Mouse (Mus musculus): Measurements from ENCODE around the gene Nmt1. TPM values are rescaled to one million over a fixed set of nuclear protein-coding genes. Genes with fewer than 3 reads are reported as not detected.
A peak's percentile ranks its signal among the peaks of the same experiment; 100 is the strongest.

Nmt1 gene
- total and polyA plus RNA-seq, 3 experiments, result 29.8 to 147 (median 70.5) TPM

GRCm38 (mm10) chr11:103015881-103016825 lies 11.8 kb upstream of the Nmt1 start (continued):
- TF ChIP-seq MYC (IDR thresholded peaks at IDR 0.05; ENCODE audit: low read depth, low read length), result no peak

- H3K4me3 ChIP-seq (ENCODE audit: control insufficient read depth in 1 of 2, insufficient read depth in 1 of 2, low read depth in 2 of 2, low read length in 2 of 2), result peak overlapping the region; percentile 77 to 83
- H3K36me3 ChIP-seq (ENCODE audit: control insufficient read depth in 1 of 2, insufficient read depth in 2 of 2, low read length in 2 of 2), result peaks cover 0 to 7% of the 10 kb centered on the region in 2 experiments; a peak in 2 of 4 replicates
- peak overlapping the region; percentile 87 for H3K9ac ChIP-seq (ENCODE audit: control insufficient read depth, low read depth, low read length, poor library complexity, severe bottlenecking)
- no peak for TF ChIP-seq POLR2AphosphoS5 (IDR thresholded peaks at IDR 0.05; ENCODE audit: borderline replicate concordance, low read depth, low read length)
- no peak for TF ChIP-seq GATA1 (IDR thresholded peaks at IDR 0.05; ENCODE audit: low read depth, low read length)
- peak; percentile 92 for TF ChIP-seq MXI1 (IDR thresholded peaks at IDR 0.05; ENCODE audit: low read depth, low read length)
- TF ChIP-seq USF1 (IDR thresholded peaks at IDR 0.05; ENCODE audit: low read depth, low read length), result no peak
- no peak for TF ChIP-seq MYC (IDR thresholded peaks at IDR 0.05; ENCODE audit: low read depth, low read length)
- TF ChIP-seq BHLHE40 (IDR thresholded peaks at IDR 0.05; ENCODE audit: borderline replicate concordance, low read depth, low read length), result peak; percentile 67
- no peak for TF ChIP-seq GABPA (IDR thresholded peaks at IDR 0.05; ENCODE audit: low read depth, low read length)
- TF ChIP-seq RAD21 (IDR thresholded peaks at IDR 0.05; ENCODE audit: low read depth, low read length), result no peak
- TF ChIP-seq ZKSCAN1 (IDR thresholded peaks at IDR 0.05; ENCODE audit: low read depth, low read length), result no peak
- TF ChIP-seq RCOR1 (IDR thresholded peaks at IDR 0.05; ENCODE audit: low read depth, low read length), result no peak
- TF ChIP-seq HCFC1 (IDR thresholded peaks at IDR 0.05; ENCODE audit: low read depth, low read length), result peak; percentile 84
- no peak for TF ChIP-seq CHD1 (IDR thresholded peaks at IDR 0.05; ENCODE audit: low read depth, low read length)
- TF ChIP-seq TCF12 (IDR thresholded peaks at IDR 0.05; ENCODE audit: low read depth, low read length), result peak; percentile 61; the same call in 1 of the 2 replicates
- TF ChIP-seq CHD2 (IDR thresholded peaks at IDR 0.05; ENCODE audit: low read length), result no peak
- TF ChIP-seq SMC3 (IDR thresholded peaks at IDR 0.05; ENCODE audit: low read depth, low read length), result no peak
- no peak; the same call in 1 of the 2 replicates for TF ChIP-seq KAT2A (conservative IDR thresholded peaks at IDR 0.05; ENCODE audit: low read depth, low read length)
- no peak for TF ChIP-seq CTCF (IDR thresholded peaks at IDR 0.05 in 2 of 3, conservative IDR thresholded peaks at IDR 0.05 in 1 of 3; ENCODE audit: control insufficient read depth in 1 of 3, insufficient read depth in 1 of 3, low read depth in 2 of 3, low read length in 3 of 3, poor library complexity in 1 of 3, severe bottlenecking in 1 of 3)
- TF ChIP-seq JUND (IDR thresholded peaks at IDR 0.05; ENCODE audit: low read depth, low read length), result no peak
- no peak for TF ChIP-seq USF2 (IDR thresholded peaks at IDR 0.05; ENCODE audit: borderline replicate concordance in 1 of 2, insufficient read depth in 1 of 2, low read depth in 1 of 2, low read length in 2 of 2)
- TF ChIP-seq ETS1 (IDR thresholded peaks at IDR 0.05; ENCODE audit: low read depth, low read length), result peak; percentile 40; the same call in 1 of the 2 replicates
- peak; percentile 30; the same call in 1 of the 2 replicates for TF ChIP-seq NRF1 (IDR thresholded peaks at IDR 0.05; ENCODE audit: insufficient read depth, low read depth, low read length, poor library complexity, severe bottlenecking)
- TF ChIP-seq MAFK (IDR thresholded peaks at IDR 0.05; ENCODE audit: borderline replicate concordance, low read depth, low read length), result no peak
- TF ChIP-seq UBTF (IDR thresholded peaks at IDR 0.05; ENCODE audit: borderline replicate concordance, insufficient read depth, low read depth, low read length), result peak; percentile 93; the same call in 1 of the 2 replicates
- TF ChIP-seq POLR2A (IDR thresholded peaks at IDR 0.05; ENCODE audit: control insufficient read depth in 1 of 2, insufficient read depth in 1 of 2, low read depth in 1 of 2, low read length in 2 of 2, poor library complexity in 1 of 2), result peak; percentile 69 to 77; a peak in 3 of 4 replicates
- TF ChIP-seq SIN3A (IDR thresholded peaks at IDR 0.05; ENCODE audit: low read length), result peak; percentile 81
- peak; percentile 76 for TF ChIP-seq ELF1 (IDR thresholded peaks at IDR 0.05; ENCODE audit: low read depth, low read length)
- no peak for TF ChIP-seq E2F4 (IDR thresholded peaks at IDR 0.05; ENCODE audit: borderline replicate concordance, low read depth, low read length)
- no peak for TF ChIP-seq MEF2A (IDR thresholded peaks at IDR 0.05; ENCODE audit: extremely low read depth, insufficient replicate concordance, low read depth, low read length, poor library complexity, severe bottlenecking)
- no peak for TF ChIP-seq TAL1 (IDR thresholded peaks at IDR 0.05; ENCODE audit: low read length)
- peak; percentile 92 for TF ChIP-seq POLR2AphosphoS2 (IDR thresholded peaks at IDR 0.05; ENCODE audit: low read length)
- TF ChIP-seq ZNF384 (IDR thresholded peaks at IDR 0.05; ENCODE audit: low read depth, low read length), result peak; percentile 82
- TF ChIP-seq MAX (IDR thresholded peaks at IDR 0.05; ENCODE audit: low read length), result peak; percentile 89
- TF ChIP-seq TBP (IDR thresholded peaks at IDR 0.05; ENCODE audit: low read depth, low read length), result peak; percentile 64
Measured at GRCm38 (mm10) chr11:103016930-103017329, 11.1 kb upstream of the Nmt1 start.

More at GRCm38 (mm10) chr11:103016930-103017329, 11.1 kb upstream of the Nmt1 start:
- no peaks in the 10 kb centered on the region for H3K27me3 ChIP-seq (ENCODE audit: control insufficient read depth in 1 of 2, insufficient read depth in 2 of 2, low read length in 2 of 2)
- no peaks in the 10 kb centered on the region for H3K9me3 ChIP-seq (replicated peaks; ENCODE audit: insufficient read depth, low read length)
- H3K4me1 ChIP-seq (ENCODE audit: control insufficient read depth in 1 of 2, insufficient read depth in 2 of 2, low read length in 2 of 2), result peaks cover 4 to 7% of the 10 kb centered on the region in 2 experiments
- peak; percentile 98 for DNase-seq (ENCODE audit: low read depth, low spot score)
- H3K79me2 ChIP-seq (ENCODE audit: control insufficient read depth, insufficient read depth, low read length, poor library complexity), result peaks cover 11% of the 10 kb centered on the region
- H3K27ac ChIP-seq (ENCODE audit: control insufficient read depth, low read depth, low read length), result peak overlapping the region; percentile 68

All from MEL (cell line).